Mouse (Mus musculus) kidney, postnatal 10 days (tissue): Measurements from ENCODE around the gene Copg1.
"Not testable (repeated sequence)": the region's sequence is repeated elsewhere in the genome, so short reads cannot be mapped to it uniquely, and the experiment has no call there.

Experiments used
- DNase-seq: peaks from one replicate; pipeline ENCODE4 v3.0.0; 2021; ENCODE audit warnings: mixed read lengths

Copg1 gene

GRCm38 (mm10) chr6:87876068-87876643 is 11.5 kb upstream of the Copg1 start:
- peak; percentile 75 for DNase-seq

GRCm38 (mm10) chr6:87879010-87879409 is 8.6 kb upstream of the Copg1 start:
- DNase-seq, result no peak

- DNase-seq, result no peak
These were observed 8.0 kb upstream of the Copg1 start for GRCm38 (mm10) chr6:87879628-87880027.

GRCm38 (mm10) chr6:87882221-87882620 is 5.4 kb upstream of the Copg1 start:
- DNase-seq, result no peak

GRCm38 (mm10) chr6:87882816-87883215 is 4.8 kb upstream of the Copg1 start:
- no peak for DNase-seq

GRCm38 (mm10) chr6:87886721-87887120 is 893 bp upstream of the Copg1 start:
- no peak for DNase-seq

GRCm38 (mm10) chr6:87893931-87894330 is 6.3 kb downstream of the Copg1 start:
- DNase-seq, result no peak

GRCm38 (mm10) chr6:87898028-87898427 is 10.4 kb downstream of the Copg1 start:
- no peak for DNase-seq

- DNase-seq, result no peak
These were observed 19.0 kb downstream of the Copg1 start for GRCm38 (mm10) chr6:87906632-87907031.

GRCm38 (mm10) chr6:87909181-87909580 is 21.6 kb downstream of the Copg1 start:
- no peak for DNase-seq

- no peak for DNase-seq
These were observed 23.9 kb downstream of the Copg1 start for GRCm38 (mm10) chr6:87911559-87911958.

- peak; percentile 86 for DNase-seq
These were observed 26.2 kb downstream of the Copg1 start, which contains the start of gene Hmces for GRCm38 (mm10) chr6:87913661-87914325. TSS of gene Hmces (plus strand) at chr6:87913935.

- DNase-seq, result peak; percentile 70
These were observed 26.9 kb downstream of the Copg1 start for GRCm38 (mm10) chr6:87914326-87915102.

GRCm38 (mm10) chr6:87915939-87916338 is 28.3 kb downstream of the Copg1 start:
- DNase-seq, result no peak

GRCm38 (mm10) chr6:87921201-87921600 is 33.6 kb downstream of the Copg1 start:
- no peak for DNase-seq

- no peak for DNase-seq
These were observed 36.0 kb downstream of the Copg1 start for GRCm38 (mm10) chr6:87923624-87924023.

- DNase-seq, result no peak
These were observed 47.4 kb downstream of the Copg1 start for GRCm38 (mm10) chr6:87935037-87935436.

- peak; percentile 59 for DNase-seq
These were observed 49.7 kb downstream of the Copg1 start for GRCm38 (mm10) chr6:87937178-87937788.

GRCm38 (mm10) chr6:87938941-87939340 is 51.3 kb downstream of the Copg1 start:
- no peak for DNase-seq

- no peak for DNase-seq
These were observed 54.6 kb downstream of the Copg1 start for GRCm38 (mm10) chr6:87942179-87942578.

- not testable (repeated sequence) for DNase-seq
These were observed 74.8 kb downstream of the Copg1 start for GRCm38 (mm10) chr6:87962457-87962856.
